Mouse (Mus musculus): ENCODE measurements around the gene Hbp1. TPM values are rescaled to one million over a fixed set of nuclear protein-coding genes. Genes with fewer than 3 reads are reported as not detected.
A peak's percentile ranks its signal among the peaks of the same experiment; 100 is the strongest.

Gene Hbp1
- polyA plus RNA-seq (2014; fragmentation: Nextera tagmentation; extraction: Ambion mirVana): 143 and 153 TPM in 2 replicates

DNA sequence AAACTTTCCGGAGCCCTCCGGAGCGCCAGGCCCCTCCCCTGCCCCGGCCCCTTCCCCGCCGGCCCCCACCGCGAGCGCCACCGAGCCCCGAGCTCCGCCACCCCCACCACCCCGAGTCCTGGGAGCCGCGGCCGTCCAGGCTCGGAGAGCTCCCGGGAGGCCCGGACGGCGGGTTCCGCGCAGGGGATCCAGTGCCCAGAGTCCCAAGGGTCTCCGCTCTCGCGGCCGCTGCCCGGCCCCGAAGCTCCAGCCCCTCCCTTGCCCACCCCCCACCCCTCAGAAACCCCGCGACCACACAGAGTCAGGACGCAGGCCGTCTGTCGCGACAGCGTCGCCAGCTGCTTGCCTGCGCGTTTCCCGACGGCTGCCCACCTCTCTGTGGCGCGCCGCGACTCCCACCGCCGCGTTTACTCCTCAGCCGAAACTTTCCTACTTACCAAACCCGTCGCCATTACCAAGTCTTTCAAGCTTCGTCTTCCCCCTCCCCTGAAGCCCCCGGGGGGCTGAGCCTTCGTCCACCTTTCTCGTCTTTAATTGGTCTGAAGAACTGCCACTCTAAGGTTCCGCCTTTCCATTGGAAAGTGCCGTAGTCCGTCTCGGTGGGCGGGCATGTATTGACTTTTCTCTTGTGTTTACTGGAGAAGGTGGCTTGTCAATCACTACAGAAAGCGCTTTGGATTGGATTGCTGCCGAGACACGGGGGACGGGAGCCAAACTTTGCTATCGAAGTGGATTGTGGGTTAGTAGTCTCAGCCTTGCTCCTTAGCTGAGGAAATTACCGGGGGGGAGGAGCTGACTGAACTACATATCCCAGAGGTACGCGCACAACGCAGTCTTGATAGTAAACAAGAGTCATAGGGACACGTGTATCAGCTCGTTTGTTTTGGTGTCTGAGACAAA lies at the start of gene Hbp1:
Hbp1 (minus strand) TSS at position 777 of the 900 bp plus-strand sequence.
- Histone ChIP-seq H3K36me3 (ENCODE audit: control insufficient read depth, insufficient read depth, low read length) (no peaks in the 10 kb centered on the region), H3K27ac (ENCODE audit: low read length) (peak within 1 kb of the TSS; percentile 99), H3K9ac (replicated peaks; ENCODE audit: low read depth, low read length) (peak within 1 kb of the TSS; percentile 77), H3K27me3 (ENCODE audit: control insufficient read depth, insufficient read depth, low read length) (no peaks in the 10 kb centered on the region), H3K4me1 (ENCODE audit: control insufficient read depth, insufficient read depth, low read length) (no peaks in the 10 kb centered on the region), H3K4me2 (replicated peaks; ENCODE audit: low read depth, low read length) (peak within 1 kb of the TSS; percentile 47), H3K4me3 (ENCODE audit: low read depth, low read length) (peak within 1 kb of the TSS; percentile 89), H3K9me3 (ENCODE audit: control insufficient read depth, low read depth, low read length) (no peaks in the 10 kb centered on the region)
- WGBS: under 1% methylated on average over 59 of the region's 71 CpGs
- peak; percentile 97 for ATAC-seq (ENCODE audit: insufficient number of reproducible peaks, insufficient read depth, low FRiP score, low read depth)

DNA sequence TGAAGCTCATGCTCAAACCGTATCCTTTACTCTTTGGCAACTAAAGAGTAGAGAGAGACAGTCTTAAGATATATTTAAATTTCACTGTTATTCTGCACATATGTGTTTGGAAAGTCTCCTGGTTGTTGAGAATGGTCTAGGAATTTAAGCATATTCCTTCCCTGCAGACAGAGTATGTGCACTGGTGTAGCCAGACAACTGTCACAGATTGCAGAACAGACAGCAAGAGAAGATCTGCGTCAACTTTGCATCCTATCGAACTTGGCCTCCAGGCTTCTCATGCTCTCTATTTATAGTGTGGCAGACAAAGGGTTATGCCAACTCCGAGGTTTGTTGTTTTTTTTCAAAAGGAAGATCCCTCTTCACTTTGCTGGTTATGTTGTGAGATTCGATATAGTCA lies 48.4 kb upstream of the Hbp1 start:
- 74% methylated on average over 5 of the region's 5 CpGs for WGBS
- H3K4me2 ChIP-seq (replicated peaks; ENCODE audit: low read depth, low read length): no peak overlapping the region
- H3K27ac ChIP-seq (ENCODE audit: low read length): no peak overlapping the region
- no peaks in the 10 kb centered on the region for H3K9me3 ChIP-seq (ENCODE audit: control insufficient read depth, low read depth, low read length)
- ATAC-seq (ENCODE audit: insufficient number of reproducible peaks, insufficient read depth, low FRiP score, low read depth): no peak
- no peaks in the 10 kb centered on the region for H3K36me3 ChIP-seq (ENCODE audit: control insufficient read depth, insufficient read depth, low read length)
- no peak overlapping the region for H3K4me3 ChIP-seq (ENCODE audit: low read depth, low read length)
- no peaks in the 10 kb centered on the region for H3K27me3 ChIP-seq (ENCODE audit: control insufficient read depth, insufficient read depth, low read length)
- H3K9ac ChIP-seq (replicated peaks; ENCODE audit: low read depth, low read length): no peak overlapping the region
- no peaks in the 10 kb centered on the region for H3K4me1 ChIP-seq (ENCODE audit: control insufficient read depth, insufficient read depth, low read length)

DNA sequence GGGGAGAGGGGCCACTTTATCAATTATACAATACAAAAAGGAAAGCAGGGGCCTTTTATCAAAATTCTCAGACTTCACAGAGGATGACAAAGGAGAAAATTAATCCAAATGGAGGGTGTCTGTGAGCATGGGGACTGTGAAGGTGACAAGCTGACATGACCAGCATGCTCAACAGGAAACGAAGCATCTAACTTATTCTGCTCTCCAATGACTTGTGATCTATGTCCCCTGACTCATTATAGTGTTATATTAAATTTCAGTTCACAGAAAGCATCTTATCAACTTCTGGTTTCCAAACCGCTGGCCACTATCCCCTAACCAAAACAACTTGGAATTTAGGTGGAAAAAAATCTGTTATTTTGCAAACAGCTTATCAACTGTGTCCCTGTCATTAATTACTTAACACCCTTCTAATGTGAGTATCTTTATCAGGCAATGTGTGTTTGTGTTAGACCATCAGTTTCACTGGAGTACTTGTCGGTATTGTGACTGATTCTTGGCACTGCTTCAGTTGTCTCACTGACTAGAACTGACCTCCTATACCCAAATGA lies 47.1 kb upstream of the Hbp1 start:
- Histone ChIP-seq H3K9me3 (ENCODE audit: control insufficient read depth, low read depth, low read length) (no peaks in the 10 kb centered on the region), H3K27ac (ENCODE audit: low read length) (no peak overlapping the region), H3K36me3 (ENCODE audit: control insufficient read depth, insufficient read depth, low read length) (no peaks in the 10 kb centered on the region), H3K4me1 (ENCODE audit: control insufficient read depth, insufficient read depth, low read length) (no peaks in the 10 kb centered on the region), H3K27me3 (ENCODE audit: control insufficient read depth, insufficient read depth, low read length) (no peaks in the 10 kb centered on the region), H3K4me2 (replicated peaks; ENCODE audit: low read depth, low read length) (no peak overlapping the region), H3K4me3 (ENCODE audit: low read depth, low read length) (no peak overlapping the region), H3K9ac (replicated peaks; ENCODE audit: low read depth, low read length) (no peak overlapping the region)
- 60% methylated on average over 3 of the region's 3 CpGs for WGBS
- ATAC-seq (ENCODE audit: insufficient number of reproducible peaks, insufficient read depth, low FRiP score, low read depth): no peak

DNA sequence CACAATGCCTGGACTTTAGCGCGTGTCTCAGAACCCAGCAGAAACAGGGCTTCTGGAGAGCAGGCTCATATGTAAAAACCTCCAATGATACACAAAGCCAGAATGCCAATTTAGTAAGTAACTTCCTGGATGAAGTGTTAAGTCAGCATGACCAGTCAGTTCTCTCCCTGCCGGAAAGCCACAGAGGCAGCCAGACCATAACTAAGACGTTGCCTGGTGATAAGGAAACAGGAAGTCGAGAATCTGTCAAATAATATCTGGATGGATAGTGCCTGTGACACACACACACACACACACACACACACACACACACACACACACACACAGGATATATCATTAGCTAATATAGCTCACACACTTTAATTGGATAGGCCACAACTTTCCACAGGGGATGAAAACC lies 46.5 kb upstream of the Hbp1 start:
- H3K4me1 ChIP-seq (ENCODE audit: control insufficient read depth, insufficient read depth, low read length): no peaks in the 10 kb centered on the region
- H3K36me3 ChIP-seq (ENCODE audit: control insufficient read depth, insufficient read depth, low read length): no peaks in the 10 kb centered on the region
- no peak overlapping the region for H3K4me2 ChIP-seq (replicated peaks; ENCODE audit: low read depth, low read length)
- no peaks in the 10 kb centered on the region for H3K27me3 ChIP-seq (ENCODE audit: control insufficient read depth, insufficient read depth, low read length)
- no peak overlapping the region for H3K27ac ChIP-seq (ENCODE audit: low read length)
- H3K9me3 ChIP-seq (ENCODE audit: control insufficient read depth, low read depth, low read length): no peaks in the 10 kb centered on the region
- H3K4me3 ChIP-seq (ENCODE audit: low read depth, low read length): no peak overlapping the region
- H3K9ac ChIP-seq (replicated peaks; ENCODE audit: low read depth, low read length): no peak overlapping the region
- ATAC-seq (ENCODE audit: insufficient number of reproducible peaks, insufficient read depth, low FRiP score, low read depth): peak; percentile 37; the same call in 1 of the 2 replicates
- 52% methylated on average over 5 of the region's 5 CpGs for WGBS

DNA sequence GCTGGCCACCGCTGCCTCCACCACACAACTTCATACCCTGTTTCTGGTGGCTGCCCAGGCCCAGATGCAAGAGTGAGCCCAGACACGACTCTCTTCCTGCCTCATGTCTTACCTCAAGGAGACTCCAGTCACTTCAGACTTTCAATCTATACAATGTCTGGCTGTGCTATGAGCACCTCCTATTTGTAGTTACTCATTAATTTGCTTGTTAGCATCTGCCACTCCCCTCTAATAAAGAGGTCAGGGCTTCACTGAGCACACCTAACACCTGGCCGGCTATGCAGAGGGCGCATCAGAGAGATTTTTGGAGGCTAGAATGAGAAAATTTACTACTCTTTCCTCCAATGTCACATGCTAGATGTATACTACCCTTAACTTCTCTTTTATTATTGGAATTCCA lies 40.2 kb upstream of the Hbp1 start:
- H3K4me2 ChIP-seq (replicated peaks; ENCODE audit: low read depth, low read length): no peak overlapping the region
- H3K27me3 ChIP-seq (ENCODE audit: control insufficient read depth, insufficient read depth, low read length): no peaks in the 10 kb centered on the region
- no peaks in the 10 kb centered on the region for H3K9me3 ChIP-seq (ENCODE audit: control insufficient read depth, low read depth, low read length)
- H3K27ac ChIP-seq (ENCODE audit: low read length): no peak overlapping the region
- H3K4me1 ChIP-seq (ENCODE audit: control insufficient read depth, insufficient read depth, low read length): no peaks in the 10 kb centered on the region
- no peak overlapping the region for H3K9ac ChIP-seq (replicated peaks; ENCODE audit: low read depth, low read length)
- WGBS: 79% methylated on average over 4 of the region's 4 CpGs
- H3K4me3 ChIP-seq (ENCODE audit: low read depth, low read length): no peak overlapping the region
- no peaks in the 10 kb centered on the region for H3K36me3 ChIP-seq (ENCODE audit: control insufficient read depth, insufficient read depth, low read length)
- ATAC-seq (ENCODE audit: insufficient number of reproducible peaks, insufficient read depth, low FRiP score, low read depth): no peak

DNA sequence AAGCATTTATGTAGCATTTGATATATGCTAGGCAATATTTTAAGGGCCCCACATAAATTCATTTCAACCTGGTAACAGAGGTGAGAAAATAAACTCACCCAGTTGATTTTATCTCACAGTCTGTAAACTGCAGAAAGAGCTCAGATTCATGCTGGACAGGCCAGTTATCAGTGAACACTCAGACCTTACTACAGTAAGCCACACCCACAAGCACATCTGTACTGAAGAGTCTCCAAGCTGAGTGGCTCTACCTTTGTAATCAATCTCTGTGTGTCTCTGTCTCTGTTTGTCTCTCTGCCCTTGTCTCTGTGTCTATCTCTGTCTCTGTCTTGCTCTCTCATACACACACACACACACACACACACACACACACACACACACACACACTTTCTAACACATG lies 39.4 kb upstream of the Hbp1 start:
- no peak overlapping the region for H3K4me3 ChIP-seq (ENCODE audit: low read depth, low read length)
- no peaks in the 10 kb centered on the region for H3K27me3 ChIP-seq (ENCODE audit: control insufficient read depth, insufficient read depth, low read length)
- H3K4me1 ChIP-seq (ENCODE audit: control insufficient read depth, insufficient read depth, low read length): no peaks in the 10 kb centered on the region
- H3K4me2 ChIP-seq (replicated peaks; ENCODE audit: low read depth, low read length): no peak overlapping the region
- no peak overlapping the region for H3K27ac ChIP-seq (ENCODE audit: low read length)
- no peaks in the 10 kb centered on the region for H3K36me3 ChIP-seq (ENCODE audit: control insufficient read depth, insufficient read depth, low read length)
- no peak overlapping the region for H3K9ac ChIP-seq (replicated peaks; ENCODE audit: low read depth, low read length)
- no peaks in the 10 kb centered on the region for H3K9me3 ChIP-seq (ENCODE audit: control insufficient read depth, low read depth, low read length)
- ATAC-seq (ENCODE audit: insufficient number of reproducible peaks, insufficient read depth, low FRiP score, low read depth): no peak

DNA sequence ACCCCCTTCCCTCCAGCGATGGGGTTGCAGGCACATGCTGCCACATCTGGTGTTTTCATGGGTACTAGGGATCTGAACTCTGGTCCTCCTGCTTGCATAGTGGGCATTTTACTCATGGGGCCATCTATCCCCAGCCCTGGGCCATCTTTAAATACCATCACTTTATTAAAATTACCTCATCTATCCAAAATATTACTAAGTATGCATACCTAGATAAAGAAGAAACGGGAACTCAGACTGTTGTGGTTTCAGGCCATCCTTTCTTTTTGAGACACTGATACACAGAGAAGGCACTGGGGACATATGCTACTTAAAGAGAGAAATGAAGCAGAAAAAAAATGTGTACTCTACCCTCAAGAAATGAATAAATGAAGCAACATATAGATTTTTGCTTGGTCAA lies 36.1 kb upstream of the Hbp1 start:
- H3K4me3 ChIP-seq (ENCODE audit: low read depth, low read length): no peak overlapping the region
- 88% methylated on average over 2 of the region's 2 CpGs for WGBS
- no peak for ATAC-seq (ENCODE audit: insufficient number of reproducible peaks, insufficient read depth, low FRiP score, low read depth)
- H3K9ac ChIP-seq (replicated peaks; ENCODE audit: low read depth, low read length): no peak overlapping the region
- H3K4me1 ChIP-seq (ENCODE audit: control insufficient read depth, insufficient read depth, low read length): no peaks in the 10 kb centered on the region
- no peaks in the 10 kb centered on the region for H3K9me3 ChIP-seq (ENCODE audit: control insufficient read depth, low read depth, low read length)
- no peaks in the 10 kb centered on the region for H3K27me3 ChIP-seq (ENCODE audit: control insufficient read depth, insufficient read depth, low read length)
- no peak overlapping the region for H3K4me2 ChIP-seq (replicated peaks; ENCODE audit: low read depth, low read length)
- no peaks in the 10 kb centered on the region for H3K36me3 ChIP-seq (ENCODE audit: control insufficient read depth, insufficient read depth, low read length)
- no peak overlapping the region for H3K27ac ChIP-seq (ENCODE audit: low read length)

DNA sequence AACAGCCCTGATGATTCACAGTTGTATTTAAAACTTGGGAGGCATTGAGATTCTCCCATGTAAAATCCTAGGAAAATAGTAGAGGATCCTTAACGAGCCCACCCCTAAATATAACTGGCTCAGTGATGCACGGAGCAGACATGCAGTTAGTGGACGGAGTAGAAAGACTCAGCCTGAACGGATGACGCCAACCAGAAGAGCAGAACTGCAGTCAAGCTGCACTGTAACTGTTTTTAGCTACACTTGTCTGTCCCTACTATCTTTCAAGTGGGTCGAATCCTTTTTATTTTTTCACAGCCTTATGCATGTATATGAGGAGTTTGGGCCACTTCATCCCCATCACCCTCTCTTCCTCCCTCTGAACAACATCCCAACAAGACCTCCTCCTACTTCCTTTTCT lies 35.4 kb upstream of the Hbp1 start:
- H3K9me3 ChIP-seq (ENCODE audit: control insufficient read depth, low read depth, low read length): no peaks in the 10 kb centered on the region
- H3K9ac ChIP-seq (replicated peaks; ENCODE audit: low read depth, low read length): no peak overlapping the region
- WGBS: 96% methylated on average over 6 of the region's 6 CpGs
- no peaks in the 10 kb centered on the region for H3K4me1 ChIP-seq (ENCODE audit: control insufficient read depth, insufficient read depth, low read length)
- H3K4me2 ChIP-seq (replicated peaks; ENCODE audit: low read depth, low read length): no peak overlapping the region
- ATAC-seq (ENCODE audit: insufficient number of reproducible peaks, insufficient read depth, low FRiP score, low read depth): no peak
- no peak overlapping the region for H3K4me3 ChIP-seq (ENCODE audit: low read depth, low read length)
- no peaks in the 10 kb centered on the region for H3K36me3 ChIP-seq (ENCODE audit: control insufficient read depth, insufficient read depth, low read length)
- no peak overlapping the region for H3K27ac ChIP-seq (ENCODE audit: low read length)
- H3K27me3 ChIP-seq (ENCODE audit: control insufficient read depth, insufficient read depth, low read length): no peaks in the 10 kb centered on the region
